Mouse (Mus musculus) brain, embryonic 14.5 days (tissue): Measurements from ENCODE around the gene Sipa1l2.

Experiments
- CTCF ChIP-seq: fragments of 200-500 bp; IDR thresholded peaks from 2 replicates; pipeline ENCODE4 v1.5.1; 2012; ENCODE audit warnings: inconsistent platforms, mild to moderate bottlenecking, moderate library complexity, borderline replicate concordance; ENCODE audit not compliant: insufficient read depth, insufficient read length; ENCODE audit errors: extremely low read depth
- POLR2A ChIP-seq: fragments of 200-500 bp; IDR thresholded peaks from 2 replicates; pipeline ENCODE4 v1.6.1; 2012; ENCODE audit warnings: mild to moderate bottlenecking, inconsistent platforms, borderline replicate concordance; ENCODE audit not compliant: poor library complexity, insufficient read depth, insufficient read length, severe bottlenecking; ENCODE audit errors: extremely low read depth

DNA sequence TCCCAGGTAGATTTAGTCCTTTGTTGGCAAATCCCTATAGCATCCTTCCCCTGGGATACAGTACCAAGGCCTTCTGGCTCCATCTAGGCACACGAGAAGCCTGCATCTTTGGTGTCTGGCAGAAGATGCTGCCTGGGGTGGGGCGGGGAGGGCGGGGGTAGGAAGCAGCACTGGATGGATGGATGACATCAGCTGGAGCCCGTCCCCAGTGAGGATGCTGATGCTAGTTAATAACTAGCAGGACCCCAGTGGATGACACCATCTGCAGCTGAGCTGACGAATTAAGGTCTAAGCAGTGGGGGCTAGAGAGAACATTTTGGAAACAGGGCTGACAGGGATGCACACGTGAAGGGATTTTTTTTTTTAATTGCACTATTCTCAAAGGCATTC lies 179.1 kb downstream of the Sipa1l2 start:
- TF ChIP-seq POLR2A (no peak), CTCF (no peak)
